Mouse (Mus musculus) olfactory bulb, adult 2 months (tissue): ENCODE results near the gene Lamb1. TPM values are rescaled to one million over a fixed set of nuclear protein-coding genes. Genes with fewer than 3 reads are reported as not detected.

Source experiments
- H3K27ac ChIP-seq: fragments of 200-500 bp; 2 replicates; pipeline ENCODE4 v1.5.1; 2012; ENCODE audit warnings: low read depth, low read length; ENCODE audit not compliant: insufficient read depth
- H3K4me1 ChIP-seq: fragments of 200-500 bp; 2 replicates; pipeline ENCODE4 v1.6.1; 2012; ENCODE audit warnings: low read length; ENCODE audit not compliant: control insufficient read depth, insufficient read depth
- H3K4me3 ChIP-seq: fragments of 200-500 bp; 2 replicates; pipeline ENCODE4 v1.5.1; 2012; ENCODE audit warnings: mild to moderate bottlenecking, low read depth, low read length, moderate library complexity; ENCODE audit not compliant: insufficient read depth
- CTCF ChIP-seq: fragments of 200-500 bp; IDR thresholded peaks from 2 replicates; pipeline ENCODE4 v1.5.1; 2012; ENCODE audit warnings: low read depth, mild to moderate bottlenecking, low read length, moderate library complexity; ENCODE audit not compliant: insufficient read depth
- POLR2A ChIP-seq: fragments of 200-500 bp; IDR thresholded peaks from 2 replicates; pipeline ENCODE4 v1.6.1; 2012; ENCODE audit warnings: mild to moderate bottlenecking, low read depth, low read length, moderate library complexity; ENCODE audit not compliant: insufficient read depth
- WGBS: fragments of 180-500 bp; shearing (Covaris S2); methylation state at CpG from one replicate; pipeline ENCODE4 v1.1.7; 2018; 5-methylcytosine and 5-hydroxymethylcytosine counted together
- polyA plus RNA-seq: library from polyadenylated mRNA; stranded (reverse); fragments of >200 nt; gene quantifications from 2 replicates; pipeline ENCODE4 v1.2.4, GENCODE M21; 2012; ENCODE audit warnings: low replicate concordance; ENCODE audit not compliant: missing spikeins, insufficient read depth, insufficient read length

Lamb1 gene
- not detected in 2 replicates for polyA plus RNA-seq

DNA sequence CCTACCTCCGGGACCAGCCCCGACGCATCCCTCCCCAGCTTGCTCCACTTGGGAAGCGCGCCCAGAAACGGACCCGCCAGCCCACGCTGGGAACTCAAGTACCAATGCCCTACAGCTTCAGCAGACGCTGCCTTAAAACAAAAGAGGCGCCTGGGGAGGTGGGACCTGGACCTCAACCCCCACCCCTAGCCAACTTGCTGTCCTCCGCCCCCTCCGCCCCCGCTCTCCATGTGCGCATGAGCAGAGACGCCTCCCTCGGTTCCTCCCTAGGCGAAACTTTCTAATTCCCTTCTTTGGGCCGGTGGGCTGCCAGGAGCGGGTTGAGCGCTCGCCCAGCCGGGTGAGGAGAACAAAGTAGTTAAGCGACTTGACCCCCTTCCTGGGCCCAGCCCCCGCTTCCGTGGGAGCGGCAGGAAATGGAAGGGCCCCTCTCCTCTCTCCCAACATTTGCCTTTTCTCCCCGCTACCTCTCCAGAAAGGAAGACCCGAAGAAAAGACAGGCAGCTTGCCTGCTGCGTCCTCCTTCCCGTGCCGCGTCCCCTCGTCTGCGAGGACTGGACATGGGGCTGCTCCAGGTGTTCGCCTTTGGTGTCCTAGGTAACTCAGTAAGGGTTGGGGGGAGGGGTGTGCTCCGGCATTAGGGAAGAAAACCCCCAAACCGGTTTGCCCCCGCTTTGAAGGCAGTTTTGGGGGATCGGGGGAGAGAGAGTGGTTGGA lies at the start of gene Lamb1:
TSS of gene Lamb1 (plus strand) at position 230 of the 717 bp plus-strand sequence.
- Histone ChIP-seq H3K4me3 (peak within 1 kb of the TSS; percentile 44), H3K4me1 (peaks cover 19% of the 10 kb centered on the region), H3K27ac (no peak within 1 kb of the TSS)
- TF ChIP-seq CTCF (no peak), POLR2A (no peak)
- WGBS = under 1% methylated on average over 39 of the region's 39 CpGs

DNA sequence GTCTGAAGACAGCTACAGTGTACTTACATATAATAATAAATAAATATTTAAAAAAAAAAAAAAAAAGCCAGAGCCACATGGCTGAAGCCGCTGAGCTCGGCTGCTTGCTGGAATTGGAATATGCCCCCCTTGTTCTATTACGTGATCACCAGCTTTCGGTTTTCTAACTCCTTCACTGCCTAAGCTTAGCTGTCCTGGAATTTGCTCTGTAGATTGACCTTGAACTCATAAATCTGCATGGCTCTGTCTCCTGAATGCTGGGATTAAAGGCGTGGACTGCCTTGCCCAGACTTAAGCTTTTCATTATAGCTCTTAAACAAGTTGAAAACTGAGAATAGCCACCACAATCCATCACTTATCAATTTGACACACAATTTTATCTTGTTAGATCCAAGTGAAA lies 47.8 kb upstream of the Lamb1 start:
- WGBS = 98% methylated on average over 5 of the region's 5 CpGs

DNA sequence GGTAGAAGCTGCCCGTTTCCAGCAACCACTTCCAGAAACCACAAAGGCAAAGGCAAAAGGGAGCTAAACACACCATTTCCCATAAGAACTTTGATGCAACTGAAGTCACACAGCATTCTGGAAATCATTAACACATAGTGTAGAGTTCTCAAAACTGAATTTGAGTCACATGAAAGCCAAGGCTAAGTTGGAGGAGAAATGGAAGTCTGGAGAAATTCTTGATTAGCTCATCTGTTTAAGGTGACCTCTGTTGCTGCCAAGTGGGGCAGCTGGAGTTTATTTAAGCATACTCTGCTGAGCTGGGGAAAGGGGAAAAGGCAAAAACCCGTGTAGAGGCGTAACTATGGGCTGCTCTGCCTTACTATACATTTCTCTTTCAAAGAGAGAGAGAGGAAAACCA lies 46.3 kb upstream of the Lamb1 start:
- Histone ChIP-seq H3K4me1 (no peaks in the 10 kb centered on the region), H3K4me3 (no peak overlapping the region), H3K27ac (no peak overlapping the region)
- TF ChIP-seq POLR2A (no peak), CTCF (no peak)
- 79% methylated on average over 3 of the region's 3 CpGs for WGBS

More for the DNA sequence above, 47.8 kb upstream of the Lamb1 start:
- TF ChIP-seq CTCF (no peak), POLR2A (no peak)
- Histone ChIP-seq H3K4me1 (no peaks in the 10 kb centered on the region), H3K4me3 (no peak overlapping the region), H3K27ac (no peak overlapping the region)

DNA sequence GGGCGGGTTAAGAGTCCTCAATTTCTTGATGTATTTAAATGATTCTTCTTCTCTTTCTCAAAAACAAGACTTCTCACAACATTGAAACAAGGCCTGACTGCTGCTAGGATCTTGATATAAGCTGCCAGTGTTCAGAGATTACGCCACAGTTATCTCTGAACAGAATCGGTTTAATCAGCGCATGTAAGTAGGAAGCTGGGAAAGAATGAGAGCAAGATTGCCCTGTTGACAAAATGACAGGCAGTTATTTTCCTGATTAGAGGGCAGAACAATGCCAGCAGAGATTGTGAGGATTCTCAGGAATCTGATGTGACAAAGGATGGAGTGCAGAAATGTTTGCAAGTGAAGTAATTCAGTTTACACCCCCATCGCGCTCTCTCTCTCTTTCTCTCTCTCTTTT lies 43.5 kb upstream of the Lamb1 start:
- TF ChIP-seq CTCF = no peak
- WGBS = 60% methylated on average over 6 of the region's 6 CpGs

DNA sequence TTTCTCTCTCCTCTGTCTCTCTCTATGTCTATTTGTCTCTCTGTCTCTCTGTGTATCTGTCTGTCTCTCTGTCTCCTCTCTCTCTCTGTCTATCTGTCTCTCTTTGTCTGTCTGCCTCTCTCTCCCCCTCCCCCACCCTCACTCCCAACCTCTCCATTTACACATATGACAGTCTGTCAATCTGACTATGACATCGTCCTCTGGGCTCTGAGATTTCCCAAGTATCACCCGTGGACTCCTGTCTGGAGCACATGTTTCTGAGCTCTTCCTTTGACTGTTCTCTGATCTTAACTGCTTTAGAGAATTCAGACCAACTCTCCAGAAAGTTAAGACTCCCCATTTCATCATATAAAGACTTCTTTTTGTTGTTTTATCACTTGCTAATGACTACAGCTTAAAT lies 42.8 kb upstream of the Lamb1 start:
- 26% methylated on average over 2 of the region's 2 CpGs for WGBS
- TF ChIP-seq POLR2A = no peak
- TF ChIP-seq CTCF = no peak
- no peaks in the 10 kb centered on the region for H3K4me1 ChIP-seq

More for the DNA sequence above, 43.5 kb upstream of the Lamb1 start:
- no peaks in the 10 kb centered on the region for H3K4me1 ChIP-seq
- H3K27ac ChIP-seq = no peak overlapping the region
- H3K4me3 ChIP-seq = no peak overlapping the region

DNA sequence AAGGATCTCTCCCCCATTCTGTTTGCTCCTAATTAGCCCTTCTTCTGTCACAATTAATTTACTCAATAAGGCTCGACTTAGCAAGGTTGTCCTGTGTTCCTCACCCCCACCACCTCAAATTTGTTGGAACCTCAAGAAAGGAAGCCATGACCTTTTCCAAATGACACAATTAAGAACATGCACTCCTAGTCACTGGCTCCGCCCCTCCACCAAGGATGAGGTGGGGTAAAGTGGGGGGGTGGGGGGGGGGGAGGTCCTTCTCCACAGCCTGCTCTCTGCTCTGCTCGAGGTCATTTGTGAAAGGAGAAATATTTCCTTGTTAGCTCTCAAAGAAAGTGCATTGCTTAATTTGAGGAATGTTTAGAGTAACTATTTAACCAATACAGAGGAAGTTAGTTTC lies 42.3 kb upstream of the Lamb1 start:
- TF ChIP-seq CTCF (no peak), POLR2A (no peak)
- Histone ChIP-seq H3K4me3 (no peak overlapping the region), H3K27ac (no peak overlapping the region), H3K4me1 (no peaks in the 10 kb centered on the region)
- WGBS = 24% methylated on average over 3 of the region's 3 CpGs

More for the DNA sequence above, 42.8 kb upstream of the Lamb1 start:
- Histone ChIP-seq H3K4me3 (no peak overlapping the region), H3K27ac (no peak overlapping the region)

DNA sequence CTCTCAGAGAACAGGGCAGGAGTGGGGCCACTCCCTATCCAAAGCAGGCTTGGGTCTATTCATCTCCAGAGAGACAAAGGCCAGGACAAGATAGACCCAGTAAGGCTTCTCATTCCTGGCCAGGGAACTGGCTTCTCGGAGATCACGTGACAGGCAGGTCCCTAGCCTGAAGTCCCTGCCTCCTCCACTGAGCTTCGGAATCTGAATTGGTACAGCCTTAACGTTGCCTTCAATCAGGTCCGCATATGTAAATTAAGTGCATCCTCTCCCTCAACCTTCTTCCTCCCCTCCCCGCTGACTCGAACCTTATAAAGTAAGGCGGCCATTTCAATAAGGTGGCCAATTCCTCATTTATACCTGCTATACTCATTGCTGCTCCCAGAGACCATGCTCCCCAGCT lies 39.6 kb upstream of the Lamb1 start:
- TF ChIP-seq CTCF = no peak
- TF ChIP-seq POLR2A = no peak
- WGBS = 50% methylated on average over 8 of the region's 8 CpGs
- Histone ChIP-seq H3K27ac (no peak overlapping the region), H3K4me3 (no peak overlapping the region), H3K4me1 (no peaks in the 10 kb centered on the region)

DNA sequence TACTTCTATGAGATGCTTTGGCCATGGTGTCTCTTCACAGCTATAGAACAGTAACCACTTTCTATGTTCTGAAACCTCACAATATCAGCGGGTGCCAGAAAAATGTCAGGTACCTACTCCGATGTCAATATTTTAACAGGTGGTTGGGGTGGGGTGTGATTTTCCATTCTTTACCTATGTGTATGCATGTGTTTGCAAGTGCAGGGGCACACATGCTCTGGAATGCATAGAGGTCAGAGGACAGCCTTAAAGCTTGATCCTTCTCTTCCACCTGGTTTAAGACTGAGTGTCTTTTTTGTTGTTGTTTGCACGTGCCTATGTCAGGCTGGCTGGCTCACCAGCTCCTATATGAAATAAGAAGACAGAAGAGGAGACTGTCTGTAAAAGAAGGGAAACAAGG lies 37.9 kb upstream of the Lamb1 start:
- no peak overlapping the region for H3K4me3 ChIP-seq
- no peaks in the 10 kb centered on the region for H3K4me1 ChIP-seq
- no peak for TF ChIP-seq POLR2A
- TF ChIP-seq CTCF = no peak
- WGBS = 94% methylated on average over 3 of the region's 3 CpGs
- no peak overlapping the region for H3K27ac ChIP-seq

DNA sequence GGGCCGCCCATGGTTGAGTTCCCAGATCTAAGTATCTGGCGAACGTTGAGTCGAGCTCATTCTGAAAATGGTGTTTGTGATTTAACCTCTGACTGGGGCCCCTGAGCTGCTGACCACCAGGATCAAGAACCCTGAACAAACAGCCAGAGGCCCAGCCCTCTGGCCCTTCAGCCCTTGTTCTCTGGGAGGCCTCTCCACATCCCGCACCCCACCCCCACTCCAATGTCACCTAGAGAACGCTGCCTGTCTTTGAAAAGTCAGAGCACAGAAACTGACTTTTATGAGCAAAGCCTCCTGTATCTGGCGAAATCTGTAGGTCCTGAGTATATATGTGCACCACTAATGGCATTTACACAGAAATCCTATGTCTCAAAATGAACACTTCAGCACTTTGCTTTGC lies 36.2 kb upstream of the Lamb1 start:
- H3K4me3 ChIP-seq = no peak overlapping the region
- no peaks in the 10 kb centered on the region for H3K4me1 ChIP-seq
- 82% methylated on average over 7 of the region's 7 CpGs for WGBS
- H3K27ac ChIP-seq = no peak overlapping the region
- TF ChIP-seq CTCF (no peak), POLR2A (no peak)

DNA sequence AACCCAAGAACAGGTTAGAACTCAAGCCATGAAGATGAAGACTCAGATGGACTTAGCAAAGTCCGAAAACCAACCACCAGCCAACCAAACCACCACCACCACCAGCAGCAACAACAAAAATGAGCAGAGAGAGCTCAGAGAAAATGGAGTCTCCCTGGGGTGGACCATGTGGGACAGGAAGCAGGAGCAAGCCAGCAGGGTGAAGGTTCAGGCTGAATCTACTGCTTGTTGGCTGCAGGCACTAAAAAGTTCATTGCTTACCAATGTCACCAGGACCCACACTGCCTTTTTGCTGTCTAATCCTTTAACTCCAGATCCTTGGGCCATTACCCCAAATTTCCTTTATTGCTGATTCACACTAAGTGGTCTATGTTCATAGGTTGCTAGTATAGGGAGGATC lies 32.4 kb upstream of the Lamb1 start:
- TF ChIP-seq POLR2A (no peak), CTCF (no peak)
- Histone ChIP-seq H3K4me3 (no peak overlapping the region), H3K27ac (no peak overlapping the region), H3K4me1 (peaks cover 6% of the 10 kb centered on the region; the same call in 1 of the 2 replicates)
- WGBS = 94% methylated on average over 1 of the region's 1 CpGs
